Mouse (Mus musculus) CH12.LX (cell line): ENCODE results near the gene Ctbp2. TPM values are rescaled to one million over a fixed set of nuclear protein-coding genes. Genes with fewer than 3 reads are reported as not detected.

Experiments
- DNase-seq: peaks from one replicate; pipeline ENCODE4 v3.0.0-alpha.2; 2013; ENCODE audit errors: extremely low read depth
- H3K27ac ChIP-seq: 2 replicates; pipeline ENCODE4 v1.5.1; 2012; ENCODE audit warnings: low read depth, mild to moderate bottlenecking, control low read depth, moderate library complexity; ENCODE audit not compliant: insufficient read depth
- H3K27me3 ChIP-seq: replicated peaks from 2 replicates; pipeline ENCODE3; 2012; ENCODE audit warnings: inconsistent platforms
- H3K36me3 ChIP-seq, 2 experiments: replicated peaks in 1 of 2; 2 replicates each; pipeline versions ENCODE3 to v1.6.1; 2012; ENCODE audit warnings: inconsistent platforms in 1 of 2, low read length in 1 of 2, mild to moderate bottlenecking in 1 of 2, mixed read lengths in 1 of 2, moderate library complexity in 1 of 2; ENCODE audit not compliant: control insufficient read depth in 1 of 2, insufficient read depth in 1 of 2
- H3K4me1 ChIP-seq, 2 experiments: 2 replicates each; pipeline ENCODE4 v1.6.1; 2012; ENCODE audit warnings: inconsistent platforms in 1 of 2, moderate library complexity in 1 of 2; ENCODE audit not compliant: insufficient read depth in 2 of 2, control insufficient read depth in 1 of 2
- H3K4me2 ChIP-seq: 2 replicates; pipeline ENCODE4 v1.6.1; 2012; ENCODE audit warnings: low read depth, mild to moderate bottlenecking, control low read depth; ENCODE audit not compliant: poor library complexity, insufficient read depth, severe bottlenecking
- H3K4me3 ChIP-seq, 3 experiments: fragments of 150-350 bp in 1 of 3; sonication (generic) in 1 of 3; replicated peaks in 1 of 3; 2 replicates each; pipeline versions ENCODE3 to v1.5.1; 2011 to 2012; ENCODE audit warnings: low read depth in 2 of 3, low read length in 2 of 3, mild to moderate bottlenecking in 2 of 3, moderate library complexity in 2 of 3, control low read depth in 1 of 3, improper control_type of control experiment in 1 of 3, inconsistent platforms in 1 of 3, mixed read lengths in 1 of 3; ENCODE audit not compliant: poor library complexity in 1 of 3
- H3K79me2 ChIP-seq: replicated peaks from 2 replicates; pipeline ENCODE4 v1.6.1; 2012; ENCODE audit warnings: mild to moderate bottlenecking, moderate library complexity; ENCODE audit not compliant: control insufficient read depth, poor library complexity, insufficient read depth, severe bottlenecking; ENCODE audit errors: extremely low read depth
- H3K9ac ChIP-seq: 2 replicates; pipeline ENCODE4 v1.6.1; 2012; ENCODE audit warnings: low read depth, mild to moderate bottlenecking, control low read depth, moderate library complexity; ENCODE audit not compliant: insufficient read depth
- H3K9me3 ChIP-seq: replicated peaks from 2 replicates; pipeline ENCODE3; 2012; ENCODE audit warnings: low read length, inconsistent platforms, mixed read lengths
- BHLHE40 ChIP-seq: IDR thresholded peaks from 2 replicates; pipeline ENCODE4 v1.6.1; 2011; ENCODE audit warnings: mild to moderate bottlenecking, low read depth, low read length, improper control_type of control experiment
- CHD1 ChIP-seq: IDR thresholded peaks from 2 replicates; pipeline ENCODE4 v1.6.1; 2012; ENCODE audit warnings: low read depth, low read length, improper control_type of control experiment, inconsistent platforms
- CTCF ChIP-seq, 2 experiments: IDR thresholded peaks in 1 of 2; conservative IDR thresholded peaks in 1 of 2; 2 replicates each; pipeline ENCODE4 v1.5.1; 2011 to 2012; ENCODE audit warnings: low read depth in 2 of 2, low read length in 2 of 2, improper control_type of control experiment in 1 of 2, inconsistent platforms in 1 of 2, mild to moderate bottlenecking in 1 of 2, moderate library complexity in 1 of 2
- EP300 ChIP-seq: IDR thresholded peaks from 2 replicates; pipeline ENCODE4 v1.6.1; 2011; ENCODE audit warnings: low read length, improper control_type of control experiment
- ETS1 ChIP-seq: conservative IDR thresholded peaks from 2 replicates; pipeline ENCODE4 v1.6.1; 2012; ENCODE audit warnings: low read depth, mild to moderate bottlenecking, inconsistent platforms, low read length, improper control_type of control experiment, moderate library complexity
- HCFC1 ChIP-seq: IDR thresholded peaks from 2 replicates; pipeline ENCODE4 v1.6.1; 2012; ENCODE audit warnings: low read depth, mild to moderate bottlenecking, inconsistent platforms, low read length, improper control_type of control experiment
- IRF4 ChIP-seq: IDR thresholded peaks from 2 replicates; pipeline ENCODE4 v1.6.1; 2014; ENCODE audit warnings: low read depth, mild to moderate bottlenecking, inconsistent platforms, low read length, improper control_type of control experiment
- JUN ChIP-seq: IDR thresholded peaks from 2 replicates; pipeline ENCODE4 v1.6.1; 2011; ENCODE audit warnings: low read depth, mild to moderate bottlenecking, low read length, improper control_type of control experiment, moderate library complexity; ENCODE audit not compliant: insufficient read depth
- KAT2A ChIP-seq: IDR thresholded peaks from 2 replicates; pipeline ENCODE4 v1.6.1; 2012; ENCODE audit warnings: low read length, improper control_type of control experiment, inconsistent platforms; ENCODE audit not compliant: insufficient replicate concordance
- MAX ChIP-seq: IDR thresholded peaks from 2 replicates; pipeline ENCODE4 v1.6.1; 2011; ENCODE audit warnings: low read length, improper control_type of control experiment
- MAZ ChIP-seq: IDR thresholded peaks from 2 replicates; pipeline ENCODE4 v1.6.1; 2012; ENCODE audit warnings: low read depth, mild to moderate bottlenecking, inconsistent platforms, low read length, improper control_type of control experiment, moderate library complexity
- MEF2A ChIP-seq: IDR thresholded peaks from 2 replicates; pipeline ENCODE4 v1.6.1; 2014; ENCODE audit warnings: low read depth, mild to moderate bottlenecking, inconsistent platforms, low read length, improper control_type of control experiment, borderline replicate concordance
- MYC ChIP-seq: IDR thresholded peaks from 2 replicates; pipeline ENCODE4 v1.6.1; 2011; ENCODE audit warnings: low read depth, mild to moderate bottlenecking, improper control_type of control experiment, low read length
- NELFE ChIP-seq: IDR thresholded peaks from 2 replicates; pipeline ENCODE4 v1.6.1; 2011; ENCODE audit warnings: low read depth, low read length, improper control_type of control experiment
- POLR2A ChIP-seq: IDR thresholded peaks from 2 replicates; pipeline ENCODE4 v1.6.1; 2011; ENCODE audit warnings: low read depth, mild to moderate bottlenecking, improper control_type of control experiment, low read length
- POLR2AphosphoS2 ChIP-seq: IDR thresholded peaks from 2 replicates; pipeline ENCODE4 v1.6.1; 2011; ENCODE audit warnings: low read depth, low read length, improper control_type of control experiment
- RCOR1 ChIP-seq: conservative IDR thresholded peaks from 2 replicates; pipeline ENCODE4 v1.6.1; 2012; ENCODE audit warnings: low read depth, mild to moderate bottlenecking, inconsistent platforms, low read length, improper control_type of control experiment
- SIN3A ChIP-seq: IDR thresholded peaks from 2 replicates; pipeline ENCODE4 v1.6.1; 2012; ENCODE audit warnings: low read length, improper control_type of control experiment, inconsistent platforms
- SMC3 ChIP-seq: IDR thresholded peaks from 2 replicates; pipeline ENCODE4 v1.6.1; 2011; ENCODE audit warnings: low read depth, low read length, improper control_type of control experiment
- TBP ChIP-seq: conservative IDR thresholded peaks from 2 replicates; pipeline ENCODE4 v1.6.1; 2011; ENCODE audit warnings: low read depth, low read length, improper control_type of control experiment
- TCF12 ChIP-seq: IDR thresholded peaks from 2 replicates; pipeline ENCODE4 v1.6.1; 2014; ENCODE audit warnings: low read depth, mild to moderate bottlenecking, inconsistent platforms, low read length, improper control_type of control experiment
- USF2 ChIP-seq: conservative IDR thresholded peaks from 2 replicates; pipeline ENCODE4 v1.6.1; 2011; ENCODE audit warnings: low read depth, low read length, improper control_type of control experiment
- ZNF384 ChIP-seq: IDR thresholded peaks from 2 replicates; pipeline ENCODE4 v1.6.1; 2012; ENCODE audit warnings: low read depth, low read length, improper control_type of control experiment, inconsistent platforms
- dilution Hi-C: fragments of 300-500 bp; cut with MboI; formaldehyde crosslinking; loops from 2 replicates; pipeline ENCODE4 v1.14.3; 2020; ENCODE audit warnings: low sequenced_read_pairs; ENCODE audit not compliant: extremely low pct_unique_long_range_greater_than_20kb, extremely low pct_ligation_motif_present
- in situ Hi-C: fragments of 300-500 bp; cut with MboI; formaldehyde crosslinking; loops from 3 replicates; pipeline ENCODE4 v1.14.3; 2019; ENCODE audit warnings: low sequenced_read_pairs, low pct_ligation_motif_present, low pct_unique_long_range_greater_than_20kb, mixed read lengths
- polyA plus RNA-seq: library from polyadenylated mRNA; unstranded; fragments of >175 nt; gene quantifications from 2 replicates; pipeline ENCODE4 v1.2.1, GENCODE M21; 2012; ENCODE audit warnings: low read depth; ENCODE audit not compliant: insufficient read length
- total RNA-seq, 2 experiments: library from RNA; depleted of rRNA; stranded (reverse); fragments of 300-350 nt in 1 of 2; fragments of >200 nt in 1 of 2; gene quantifications; 2 replicates each; pipeline ENCODE4 v1.2.3; 2012 to 2014

Gene Ctbp2
- total and polyA plus RNA-seq, 3 experiments = 0.59 to 1.1 (median 0.68) TPM

DNA sequence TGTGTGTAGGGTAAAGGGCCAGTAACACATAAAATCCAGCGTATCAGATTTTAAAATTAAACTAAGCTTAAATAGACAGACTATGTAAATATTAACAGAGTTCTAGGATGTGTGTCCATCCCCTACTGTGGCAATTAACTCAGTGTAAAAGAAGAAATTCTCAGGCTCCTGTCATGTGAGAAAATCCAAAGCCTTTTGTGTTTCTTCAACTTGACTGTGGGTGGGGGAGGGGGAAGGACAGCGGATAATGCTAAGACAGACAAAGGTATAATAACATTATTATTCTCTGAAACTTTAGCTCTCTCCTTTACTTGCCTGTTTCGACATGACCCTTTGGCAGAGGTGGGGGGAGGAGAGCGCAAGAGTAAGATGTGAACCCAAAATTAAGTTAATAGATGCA, 51.6 kb downstream of the Ctbp2 start:
- TF ChIP-seq KAT2A = no peak
- no peak for TF ChIP-seq MAZ
- no peak for TF ChIP-seq CHD1
- TF ChIP-seq MAX = no peak
- TF ChIP-seq TCF12 = no peak
- no peak for TF ChIP-seq ETS1
- TF ChIP-seq ZNF384 = no peak
- TF ChIP-seq EP300 = no peak
- no peak for TF ChIP-seq SMC3
- in situ Hi-C loops = no loop called here
- Histone ChIP-seq H3K4me2 (no peak overlapping the region), H3K79me2 (no peaks in the 10 kb centered on the region), H3K27me3 (peaks cover 95% of the 10 kb centered on the region), H3K4me3 (no peak overlapping the region), H3K27ac (no peak overlapping the region), H3K36me3 (no peaks in the 10 kb centered on the region), H3K9me3 (no peaks in the 10 kb centered on the region), H3K9ac (no peak overlapping the region), H3K4me1 (no peaks in the 10 kb centered on the region)
- DNase-seq = no peak
- dilution Hi-C loops = no loop called here

DNA sequence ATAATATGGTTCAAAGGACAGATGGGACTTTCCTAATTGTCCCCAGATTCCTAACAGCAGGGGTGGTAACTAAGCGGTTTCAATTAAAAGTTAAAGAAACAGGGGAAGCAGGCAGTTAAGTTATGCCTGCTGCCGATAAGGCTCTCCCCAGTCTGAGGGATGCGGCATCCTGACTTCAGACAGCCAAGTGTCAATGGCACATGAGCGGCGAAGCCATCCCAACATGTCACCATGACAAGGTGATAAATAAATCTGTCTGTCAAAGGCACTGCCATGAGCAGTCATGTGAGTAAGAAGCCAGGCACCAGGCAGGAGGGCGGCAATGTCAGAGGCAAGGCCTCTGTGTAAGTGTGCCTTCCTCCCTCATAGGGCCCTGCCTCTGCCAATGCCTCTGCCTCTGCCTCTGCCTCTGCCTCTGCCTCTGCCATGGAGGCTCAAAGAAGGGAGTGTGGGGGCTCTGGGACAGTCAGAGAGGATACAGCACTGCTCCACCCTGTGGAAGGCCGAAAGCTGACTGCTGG, 56.8 kb downstream of the Ctbp2 start:
- no peaks in the 10 kb centered on the region for H3K9me3 ChIP-seq
- H3K4me3 ChIP-seq = no peak overlapping the region
- H3K4me1 ChIP-seq = no peaks in the 10 kb centered on the region
- dilution Hi-C loops = no loop called here
- no peaks in the 10 kb centered on the region for H3K79me2 ChIP-seq
- no peak overlapping the region for H3K27ac ChIP-seq
- TF ChIP-seq CTCF (conservative IDR thresholded peaks at IDR 0.05 in 1 of 2, IDR thresholded peaks at IDR 0.05 in 1 of 2; ENCODE audit: low read depth in 2 of 2, low read length in 2 of 2) (no peak), JUN (no peak), ZNF384 (no peak), MYC (no peak), POLR2A (no peak), MAZ (no peak), POLR2AphosphoS2 (no peak), RCOR1 (no peak), TBP (no peak), IRF4 (no peak), BHLHE40 (no peak), NELFE (no peak), USF2 (no peak), HCFC1 (no peak), SIN3A (no peak), MEF2A (no peak)
- TF ChIP-seq, all 38 proteins: peak for 0
- no peak for DNase-seq
- Histone ChIP-seq H3K27me3 (peaks cover 92% of the 10 kb centered on the region), H3K9ac (no peak overlapping the region), H3K36me3 (no peaks in the 10 kb centered on the region), H3K4me2 (no peak overlapping the region)
- in situ Hi-C loops = no loop called here
